Comparison of ENCODE assay signal across 31 mouse cellular contexts in the genomic region with DNA sequence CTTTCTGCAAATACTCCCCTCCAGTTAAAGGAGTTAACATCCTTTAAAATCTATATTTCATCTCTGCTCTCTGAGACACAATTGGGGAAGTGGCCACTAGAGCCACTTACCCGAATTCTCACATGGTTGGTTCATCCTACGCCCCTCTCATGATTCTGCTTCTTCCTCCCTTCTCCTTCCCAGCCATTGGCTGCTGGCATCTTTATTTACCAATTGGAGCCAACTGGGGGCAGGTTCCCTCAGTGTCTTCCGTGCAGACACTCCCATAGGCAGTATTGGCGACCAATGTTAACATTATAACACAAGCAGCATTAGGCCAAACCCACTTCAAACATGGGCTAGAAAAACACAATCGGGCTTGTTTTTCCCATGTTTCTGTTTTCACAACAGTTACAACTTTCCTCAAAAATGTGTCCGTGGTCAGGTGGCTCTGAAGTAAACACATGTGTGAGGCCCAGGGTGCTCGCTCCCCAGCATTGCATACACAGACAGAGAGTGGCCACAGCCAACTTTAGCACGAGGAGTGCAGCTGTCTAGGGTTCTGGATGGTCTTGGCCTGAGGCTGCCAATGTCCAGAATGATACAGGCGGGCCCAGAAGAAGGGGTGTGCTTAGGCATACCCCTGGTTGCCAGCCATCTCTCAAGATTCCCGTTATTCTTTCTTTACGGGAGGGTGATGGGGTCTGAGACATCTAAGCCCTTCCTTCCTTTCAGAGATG.
A peak's percentile ranks its signal among the peaks of the same experiment; 100 is the strongest.
DNase-seq lines count a peak whose midpoint lies in the region; ATAC-seq and TF ChIP-seq lines count a peak whose summit lies in the region.
"Had no signal": no experiment of that assay in that cellular context is flagged by ENCODE, and none has a peak within 500 bp of the region (broad histone marks: within the 10 kb centered on the region; RNA-seq: fewer than 3 reads in every experiment).

No protein-coding gene starts in this region.

- no peak overlapping the region for H3K27ac ChIP-seq in liver, postnatal 0 days (ENCODE audit: low read depth)
- H3K27ac ChIP-seq in liver, embryonic 11.5 days (ENCODE audit: low read depth, low read length), result no peak overlapping the region
- H3K27ac ChIP-seq in kidney, embryonic 14.5 days (ENCODE audit: low read depth, low read length), result no peak overlapping the region
- H3K27ac ChIP-seq: forebrain, embryonic 12.5 days; hindbrain, embryonic 13.5 days; limb, embryonic 10.5 days; limb, embryonic 15.5 days; midbrain, embryonic 13.5 days; neural tube, embryonic 15.5 days; stomach, postnatal 0 days had no signal

- 70% methylated on average over 11 of the region's 11 CpGs for WGBS in liver, postnatal 0 days (ENCODE audit: insufficient replicate concordance)
- WGBS in liver, embryonic 11.5 days, result 71% methylated on average over 11 of the region's 11 CpGs
- WGBS in kidney, embryonic 14.5 days, result 80% methylated on average over 11 of the region's 11 CpGs

- H3K9ac ChIP-seq in liver, postnatal 0 days (replicated peaks), result no peak overlapping the region
- no peak overlapping the region for H3K9ac ChIP-seq in liver, embryonic 11.5 days (ENCODE audit: low read depth, low read length)
- H3K9ac ChIP-seq in kidney, embryonic 14.5 days (ENCODE audit: low read depth, low read length), result no peak overlapping the region
- H3K9ac ChIP-seq: forebrain, embryonic 12.5 days; forebrain, postnatal 0 days; hindbrain, embryonic 13.5 days; limb, embryonic 15.5 days; midbrain, embryonic 13.5 days; neural tube, embryonic 15.5 days had no signal

- H3K4me2 ChIP-seq in liver, postnatal 0 days (ENCODE audit: low read depth, low read length), result no peak overlapping the region
- H3K4me2 ChIP-seq in liver, embryonic 11.5 days, result no peak overlapping the region
- H3K4me2 ChIP-seq in kidney, embryonic 14.5 days (replicated peaks; ENCODE audit: low read depth, low read length), result no peak overlapping the region
- H3K4me2 ChIP-seq: forebrain, embryonic 12.5 days; heart, embryonic 11.5 days; hindbrain, embryonic 13.5 days; limb, embryonic 15.5 days; midbrain, embryonic 13.5 days; neural tube, embryonic 15.5 days had no signal

- no peak for TF ChIP-seq EP300 in liver, postnatal 0 days (IDR thresholded peaks at IDR 0.05; ENCODE audit: low read depth)

- no peak for DNase-seq in liver, postnatal 0 days
- no peak for DNase-seq in liver, embryonic 11.5 days (ENCODE audit: low spot score)
- DNase-seq in thymus, postnatal 14 days, result no peak
- no peak for DNase-seq in layer of hippocampus, adult 18-20 months (ENCODE audit: low spot score in 2 of 2)
- DNase-seq: adrenal gland, postnatal 10 days; cerebellum, adult 11-12 months; cerebellum, postnatal 10 days; forebrain, postnatal 0 days; gastrocnemius, postnatal 14 days; heart, adult 18-20 months; heart, postnatal 4 days; kidney, adult 11 months; kidney, postnatal 36 days; layer of hippocampus, postnatal 36 days; lung, postnatal 36 days; right cerebral cortex, postnatal 25 days; spleen, adult 18-20 months; thymus, adult 18-20 months; thymus, postnatal 36 days had no signal

- no peaks in the 10 kb centered on the region for H3K4me1 ChIP-seq in liver, postnatal 0 days (ENCODE audit: insufficient read depth)
- 0 out of 2 replicates have a peak, but pooled peaks cover 5% of the 10 kb centered on the region for H3K4me1 ChIP-seq in liver, embryonic 11.5 days (replicated peaks; ENCODE audit: control insufficient read depth, insufficient read depth, low read length)
- H3K4me1 ChIP-seq in kidney, embryonic 14.5 days (ENCODE audit: control insufficient read depth, insufficient read depth, low read length), result peaks cover 13% of the 10 kb centered on the region; the same call in 1 of the 2 replicates

- TF ChIP-seq CTCF in liver, postnatal 0 days (IDR thresholded peaks at IDR 0.05; ENCODE audit: low read depth), result no peak

- H3K27me3 ChIP-seq in liver, postnatal 0 days (ENCODE audit: insufficient read depth, low read length), result no peaks in the 10 kb centered on the region
- H3K27me3 ChIP-seq in liver, embryonic 11.5 days (replicated peaks; ENCODE audit: control insufficient read depth, insufficient read depth, low read length), result no peaks in the 10 kb centered on the region; the same call in 1 of the 2 replicates
- H3K27me3 ChIP-seq in kidney, embryonic 14.5 days (ENCODE audit: control insufficient read depth, insufficient read depth, low read length), result no peaks in the 10 kb centered on the region
- H3K27me3 ChIP-seq: limb, embryonic 15.5 days; neural tube, embryonic 15.5 days had no signal

- ATAC-seq in liver, postnatal 0 days, result peak; percentile 50
- ATAC-seq in liver, embryonic 11.5 days (replicated peaks; ENCODE audit: low FRiP score), result no peak
- peak; percentile 81 for ATAC-seq in granulocyte monocyte progenitor cell, adult 5-6 weeks (replicated peaks; ENCODE audit: poor library complexity, severe bottlenecking)
- 0 out of 2 replicates have a peak, but pooled peaks have one; percentile 7 for ATAC-seq in neutrophil, adult 5-6 weeks (ENCODE audit: extremely low read depth, insufficient number of reproducible peaks, low FRiP score, poor library complexity, severe bottlenecking)
- no peak for ATAC-seq in kidney, embryonic 14.5 days (ENCODE audit: low FRiP score, low TSS enrichment)
- ATAC-seq: forebrain, postnatal 0 days; midbrain, embryonic 13.5 days had no signal

- H3K4me3 ChIP-seq in liver, postnatal 0 days (ENCODE audit: low read depth, low read length), result no peak overlapping the region
- no peak overlapping the region for H3K4me3 ChIP-seq in liver, embryonic 11.5 days (ENCODE audit: low read depth, low read length)
- H3K4me3 ChIP-seq in kidney, embryonic 14.5 days (ENCODE audit: low read length), result no peak overlapping the region
- H3K4me3 ChIP-seq: erythroblast, embryonic 14.5 days; forebrain, embryonic 12.5 days; hindbrain, embryonic 13.5 days; limb, embryonic 10.5 days; limb, embryonic 15.5 days; midbrain, embryonic 13.5 days; neural tube, embryonic 15.5 days had no signal

- H3K36me3 ChIP-seq in liver, postnatal 0 days (replicated peaks; ENCODE audit: insufficient read depth, low read length), result no peaks in the 10 kb centered on the region
- H3K36me3 ChIP-seq in liver, embryonic 11.5 days (ENCODE audit: control insufficient read depth, insufficient read depth, low read length), result no peaks in the 10 kb centered on the region
- no peaks in the 10 kb centered on the region for H3K36me3 ChIP-seq in kidney, embryonic 14.5 days (ENCODE audit: control insufficient read depth, insufficient read depth, low read length)
- H3K36me3 ChIP-seq: forebrain, embryonic 12.5 days; hindbrain, embryonic 13.5 days; limb, embryonic 10.5 days; limb, embryonic 15.5 days; midbrain, embryonic 13.5 days; neural tube, embryonic 15.5 days had no signal

- H3K9me3 ChIP-seq in liver, postnatal 0 days (ENCODE audit: low read length), result no peaks in the 10 kb centered on the region
- no peaks in the 10 kb centered on the region for H3K9me3 ChIP-seq in liver, embryonic 11.5 days (ENCODE audit: control insufficient read depth, low read length)
- no peaks in the 10 kb centered on the region for H3K9me3 ChIP-seq in kidney, embryonic 14.5 days (ENCODE audit: control insufficient read depth, low read length)
- H3K9me3 ChIP-seq: forebrain, embryonic 12.5 days; hindbrain, embryonic 13.5 days; limb, embryonic 10.5 days; limb, embryonic 15.5 days; midbrain, embryonic 13.5 days; neural tube, embryonic 15.5 days had no signal

Comparison
In these comparisons a context has a peak if more than half of its experiments do, and no peak if none do; other contexts are left out.
1. ATAC-seq: peak in liver, postnatal 0 days (single experiment), granulocyte monocyte progenitor cell, adult 5-6 weeks (single experiment) and neutrophil, adult 5-6 weeks (single experiment); none in liver, embryonic 11.5 days (single experiment) and kidney, embryonic 14.5 days (single experiment).